ENCODE assay signal across 7 mouse cellular contexts in genomic region chr2:69586821-69587728, GRCm38 (mm10). TPM values are rescaled to one million over a fixed set of nuclear protein-coding genes. Genes with fewer than 3 reads are reported as not detected.
DNase-seq lines count a peak whose midpoint lies in the region; ATAC-seq and TF ChIP-seq lines count a peak whose summit lies in the region.

No protein-coding gene starts in this region.

- no peak for ATAC-seq in hindbrain, embryonic 14.5 days (ENCODE audit: low FRiP score)
- ATAC-seq in midbrain, embryonic 11.5 days (ENCODE audit: low FRiP score) = no peak

- in situ Hi-C loops in ES-E14 (cut with MboI; ENCODE audit: low sequenced_read_pairs in 2 of 2, unreplicated experiment in 2 of 2) = loop anchor here in 1 of 2 experiments (5.0 to 25.0 kb wide), 3 partner anchors 875 to 1950 kb away; partner anchors contain the start of genes Dlx1, Dlx2 and Sp5

- H3K9ac ChIP-seq in ES-E14 (ENCODE audit: insufficient read depth, low read depth, low read length, poor library complexity, severe bottlenecking) = peak overlapping the region; percentile 18; the same call in 1 of the 2 replicates
- peak overlapping the region; percentile 44; the same call in 1 of the 2 replicates for H3K9ac ChIP-seq in hindbrain, embryonic 14.5 days
- H3K9ac ChIP-seq in midbrain, embryonic 11.5 days (ENCODE audit: low read length) = no peak overlapping the region; the same call in 1 of the 2 replicates

- WGBS in hindbrain, embryonic 14.5 days = 2% methylated on average over 26 of the region's 26 CpGs
- under 1% methylated on average over 26 of the region's 26 CpGs for WGBS in midbrain, embryonic 11.5 days

- H3K4me1 ChIP-seq in ES-E14 (ENCODE audit: control insufficient read depth in 2 of 2, insufficient read depth in 2 of 2, low read length in 2 of 2, poor library complexity in 1 of 2) = peaks cover 2 to 7% of the 10 kb centered on the region in 2 experiments; a peak in 1 of 4 replicates
- H3K4me1 ChIP-seq in brown adipose tissue, adult 24 weeks (ENCODE audit: control insufficient read depth, insufficient read depth, insufficient read length, low read length) = peaks cover 4% of the 10 kb centered on the region
- H3K4me1 ChIP-seq in hindbrain, embryonic 14.5 days (replicated peaks; ENCODE audit: control insufficient read depth, insufficient read depth, low read length) = peaks cover 13% of the 10 kb centered on the region; the same call in 1 of the 2 replicates
- H3K4me1 ChIP-seq in midbrain, embryonic 11.5 days (ENCODE audit: control insufficient read depth, insufficient read depth, low read length) = peaks cover 17% of the 10 kb centered on the region

- DNase-seq in ES-E14 (ENCODE audit: low read depth, low spot score) = peak; percentile 30
- no peak for DNase-seq in hindbrain, embryonic 14.5 days (ENCODE audit: low spot score)
- DNase-seq in midbrain, embryonic 11.5 days (ENCODE audit: low spot score, missing footprints) = peak; percentile 95
- DNase-seq in testis, postnatal 14 days (ENCODE audit: low spot score) = no peak
- DNase-seq in right cerebral cortex, postnatal 36 days (ENCODE audit: low spot score in 2 of 2) = no peak
- DNase-seq in right cerebral cortex, postnatal 10 days (ENCODE audit: low spot score in 2 of 2) = no peak

- H3K4me2 ChIP-seq in hindbrain, embryonic 14.5 days (replicated peaks) = peak overlapping the region; percentile 94
- peak overlapping the region; percentile 53 for H3K4me2 ChIP-seq in midbrain, embryonic 11.5 days

- peaks cover 39% of the 10 kb centered on the region for H3K27me3 ChIP-seq in hindbrain, embryonic 14.5 days (ENCODE audit: control insufficient read depth, insufficient read depth, low read length)
- peaks cover 31% of the 10 kb centered on the region for H3K27me3 ChIP-seq in midbrain, embryonic 11.5 days (ENCODE audit: control insufficient read depth, insufficient read depth, low read length)

- no peaks in the 10 kb centered on the region for H3K36me3 ChIP-seq in ES-E14 (ENCODE audit: control insufficient read depth, insufficient read depth, low read length, poor library complexity, severe bottlenecking)
- H3K36me3 ChIP-seq in hindbrain, embryonic 14.5 days (replicated peaks; ENCODE audit: control insufficient read depth, insufficient read depth) = no peaks in the 10 kb centered on the region
- no peaks in the 10 kb centered on the region for H3K36me3 ChIP-seq in midbrain, embryonic 11.5 days (ENCODE audit: control insufficient read depth, insufficient read depth, low read length)

- no peaks in the 10 kb centered on the region for H3K9me3 ChIP-seq in ES-E14 (ENCODE audit: control insufficient read depth, insufficient read depth, low read depth, low read length)
- H3K9me3 ChIP-seq in hindbrain, embryonic 14.5 days (ENCODE audit: control insufficient read depth, low read length) = no peaks in the 10 kb centered on the region
- no peaks in the 10 kb centered on the region for H3K9me3 ChIP-seq in midbrain, embryonic 11.5 days (ENCODE audit: control insufficient read depth, low read length)

- H3K4me3 ChIP-seq in ES-E14 (ENCODE audit: insufficient read depth in 1 of 2, low read depth in 1 of 2, low read length in 2 of 2, poor library complexity in 1 of 2, severe bottlenecking in 1 of 2) = peak overlapping the region; percentile 45 to 76
- peak overlapping the region; percentile 30 for H3K4me3 ChIP-seq in brown adipose tissue, adult 24 weeks (ENCODE audit: insufficient read depth, low read depth, low read length)
- peak overlapping the region; percentile 34 for H3K4me3 ChIP-seq in hindbrain, embryonic 14.5 days (replicated peaks; ENCODE audit: low read length)
- H3K4me3 ChIP-seq in midbrain, embryonic 11.5 days (ENCODE audit: low read depth, low read length) = peak overlapping the region; percentile 14

- H3K27ac ChIP-seq in ES-E14 (ENCODE audit: insufficient read depth, low read depth, low read length, poor library complexity, severe bottlenecking) = no peak overlapping the region
- H3K27ac ChIP-seq in brown adipose tissue, adult 24 weeks (replicated peaks; ENCODE audit: low read depth, low read length) = no peak overlapping the region
- no peak overlapping the region for H3K27ac ChIP-seq in hindbrain, embryonic 14.5 days
- H3K27ac ChIP-seq in midbrain, embryonic 11.5 days (ENCODE audit: low read depth, low read length) = no peak overlapping the region

TF ChIP-seq in ES-E14, 5 proteins besides CTCF, POLR2A, EP300 and RAD21:
- TF ChIP-seq ZNF384 (IDR thresholded peaks at IDR 0.05; ENCODE audit: low read depth, low read length) (no peak), CHD2 (IDR thresholded peaks at IDR 0.05; ENCODE audit: low read depth, low read length) (no peak), MAFK (IDR thresholded peaks at IDR 0.05; ENCODE audit: insufficient read depth, low read depth, low read length) (no peak), ZC3H11A (IDR thresholded peaks at IDR 0.05; ENCODE audit: borderline replicate concordance, low read depth, low read length) (no peak)

RNA-seq across cellular contexts. Expression of gene Lrp2, which starts 1.2 kb away (rescaled TPM):
- total RNA-seq in ES-E14 (2012; rRNA removed) = 103 and 124 TPM in 2 replicates
- polyA plus RNA-seq in brown adipose tissue, adult 24 weeks (2012; ENCODE audit: insufficient read depth, insufficient read length, missing spikeins) = not detected in 2 replicates
- 1.1 and 1.7 TPM in 2 replicates for polyA plus RNA-seq in hindbrain, embryonic 14.5 days (2014; fragmentation: Nextera tagmentation; extraction: Ambion mirVana)
- polyA plus RNA-seq in midbrain, embryonic 11.5 days (2014; fragmentation: Nextera tagmentation; extraction: Ambion mirVana) = 5.0 and 5.6 TPM in 2 replicates

RNA-seq across cellular contexts. Expression of gene Bbs5, which starts 59.9 kb away (rescaled TPM):
- 7.8 and 8.3 TPM in 2 replicates for total RNA-seq in ES-E14 (2012; rRNA removed)
- polyA plus RNA-seq in brown adipose tissue, adult 24 weeks (2012; ENCODE audit: insufficient read depth, insufficient read length, missing spikeins) = 5.2 and 7.1 TPM in 2 replicates
- polyA plus RNA-seq in hindbrain, embryonic 14.5 days (2014; fragmentation: Nextera tagmentation; extraction: Ambion mirVana) = 22.5 and 24.7 TPM in 2 replicates
- 12.4 and 19.5 TPM in 2 replicates for polyA plus RNA-seq in midbrain, embryonic 11.5 days (2014; fragmentation: Nextera tagmentation; extraction: Ambion mirVana)

Comparison
In these comparisons a context has a peak if more than half of its experiments do, and no peak if none do; other contexts are left out.
1. DNase-seq: peak in ES-E14 (single experiment) and midbrain, embryonic 11.5 days (single experiment); none in hindbrain, embryonic 14.5 days (single experiment), testis, postnatal 14 days (single experiment), right cerebral cortex, postnatal 36 days (0 of 2) and right cerebral cortex, postnatal 10 days (0 of 2).
2. Peak in every context shown above with its lines, with median percentiles within 50 percentile points of each other: H3K4me3 ChIP-seq.